Mouse (Mus musculus): ENCODE measurements around the gene Arcn1.

Arcn1 gene

GRCm38 (mm10) chr9:44691671-44692520 lies 75.7 kb downstream of the Arcn1 start:
- in situ Hi-C loops (cut with MboI; ENCODE audit: low sequenced_read_pairs), result no loop called here
